Mouse (Mus musculus) right cerebral cortex, postnatal 25 days (tissue): ENCODE measurements around the gene Zbtb14.
A peak's percentile ranks its signal among the peaks of the same experiment; 100 is the strongest.

ENCODE experiments used
- DNase-seq: peaks from one replicate; pipeline ENCODE4 v3.0.0; 2022

Zbtb14 gene

GRCm38 (mm10) chr17:69382511-69383100, at the start of gene Zbtb14:
Gene Zbtb14, plus strand, starts transcription at chr17:69383050.
- peak; percentile 91 for DNase-seq

DNA sequence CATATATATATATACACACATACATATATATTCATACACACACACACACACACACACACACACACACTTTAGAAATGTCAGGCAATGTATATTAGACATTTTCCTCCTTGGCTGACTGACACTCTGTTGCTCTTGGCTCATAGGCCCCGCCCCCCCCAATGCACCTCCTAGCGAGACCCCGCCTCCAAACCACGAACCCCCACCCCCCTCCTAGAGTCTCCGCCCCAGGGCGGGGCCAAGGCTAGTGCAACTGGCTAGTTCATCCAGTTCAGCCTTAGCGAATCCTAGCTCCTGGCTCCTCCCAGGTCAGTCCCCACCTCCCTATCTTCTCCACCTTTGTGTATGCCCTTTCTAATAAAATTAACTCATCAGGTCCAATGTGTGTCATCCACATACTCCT, 36.8 kb upstream of the Zbtb14 start:
- no peak for DNase-seq

- DNase-seq = peak; percentile 17
Observed at GRCm38 (mm10) chr17:69349014-69349531, 33.8 kb upstream of the Zbtb14 start.

GRCm38 (mm10) chr17:69365049-69365448, 17.8 kb upstream of the Zbtb14 start:
- DNase-seq = no peak

- DNase-seq = no peak
Observed at GRCm38 (mm10) chr17:69380838-69381237, 2.0 kb upstream of the Zbtb14 start.

DNA sequence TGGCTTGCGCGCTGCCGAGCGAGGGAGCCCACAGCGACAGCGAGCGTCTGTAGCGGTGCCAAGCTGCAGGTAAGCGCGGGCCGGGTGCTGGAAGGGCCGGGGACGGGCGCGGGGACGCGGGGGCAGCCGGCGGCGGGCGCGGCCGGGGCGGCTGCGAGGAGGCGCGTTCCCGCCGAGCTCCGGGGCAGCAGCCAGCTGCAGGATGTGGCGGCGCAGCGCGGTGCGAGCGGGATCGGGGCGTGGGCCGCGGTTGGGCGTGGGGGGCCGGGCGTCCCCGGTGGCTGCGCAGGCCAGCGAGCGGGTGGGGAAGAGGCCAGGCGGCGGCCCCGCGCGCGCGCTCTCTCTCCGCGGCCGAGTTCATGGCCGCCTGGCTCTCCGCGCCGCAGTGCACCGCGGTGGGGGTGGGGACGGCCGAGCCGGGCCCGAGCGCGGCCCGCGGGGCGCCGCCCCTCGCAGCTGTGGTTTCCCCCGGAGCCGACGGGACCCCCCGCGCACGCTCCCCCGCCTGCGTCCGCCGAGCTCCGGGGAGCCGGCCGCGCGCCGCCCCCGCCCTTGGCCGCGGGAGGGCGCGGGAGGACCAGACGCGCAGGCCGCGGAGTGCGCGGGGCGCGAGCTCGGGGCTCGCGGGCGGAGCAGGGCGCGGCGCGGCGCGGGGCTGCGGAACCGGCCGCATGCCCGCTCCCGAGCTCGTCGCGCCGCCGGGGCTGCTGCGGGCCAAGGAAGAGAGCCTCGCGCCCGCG, 521 bp downstream of the Zbtb14 start:
- DNase-seq = peak; percentile 79

DNA sequence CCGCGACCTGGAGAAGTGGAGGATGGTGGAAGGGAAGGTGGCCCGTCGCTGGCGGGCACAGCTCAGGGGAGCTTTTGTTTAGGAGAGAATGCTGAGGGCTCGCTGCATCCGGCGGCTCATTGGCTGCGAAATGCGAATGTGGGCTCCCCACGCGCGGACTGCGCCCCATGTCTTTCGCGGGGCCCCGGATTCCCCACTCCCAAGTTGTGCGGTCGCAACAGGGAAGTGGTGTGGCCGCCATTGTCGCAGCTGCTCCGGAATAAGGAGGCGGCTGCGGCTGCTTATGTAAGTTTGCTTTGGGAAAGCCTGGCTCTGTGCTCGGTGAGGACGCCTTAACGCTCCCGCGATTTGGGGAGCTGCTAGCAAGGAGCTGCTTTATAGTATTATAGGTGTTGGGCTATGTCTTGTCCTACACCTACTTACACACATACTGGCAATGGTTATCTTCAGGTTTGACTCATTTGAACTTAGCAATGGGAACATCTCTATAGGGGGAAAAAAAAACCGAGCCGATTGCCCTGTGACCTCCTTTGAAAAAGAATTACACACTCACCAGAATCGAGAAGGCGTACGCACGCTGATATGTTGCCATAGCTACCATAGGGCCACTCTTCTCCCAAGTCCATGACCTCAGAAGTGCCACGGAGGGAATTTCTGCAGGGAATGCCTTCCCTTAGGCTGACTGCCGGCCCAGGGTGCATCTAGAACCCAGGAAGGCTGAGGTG, 1.3 kb downstream of the Zbtb14 start:
- peak; percentile 79 for DNase-seq

GRCm38 (mm10) chr17:69396147-69397033, 13.5 kb downstream of the Zbtb14 start:
- DNase-seq = no peak

DNA sequence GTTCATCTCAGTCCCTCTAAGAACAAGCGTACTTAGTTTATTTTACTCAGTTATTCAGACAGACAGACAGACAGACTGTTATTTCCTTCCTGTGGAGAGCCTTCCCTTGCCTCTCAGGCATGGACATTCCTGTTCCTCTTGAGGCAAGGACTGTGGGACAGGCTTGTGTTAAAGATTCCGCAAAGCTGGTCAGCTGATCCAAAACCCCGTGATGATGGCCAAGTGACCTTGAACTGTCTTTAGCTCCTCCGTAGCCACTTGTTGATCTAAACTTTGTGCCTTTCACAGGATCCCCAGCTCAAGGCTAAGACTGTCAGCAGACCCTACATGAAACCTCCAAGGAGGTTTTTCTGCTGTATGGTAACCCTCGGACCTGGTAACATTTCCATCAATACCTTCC, 14.3 kb downstream of the Zbtb14 start:
- no peak for DNase-seq

DNA sequence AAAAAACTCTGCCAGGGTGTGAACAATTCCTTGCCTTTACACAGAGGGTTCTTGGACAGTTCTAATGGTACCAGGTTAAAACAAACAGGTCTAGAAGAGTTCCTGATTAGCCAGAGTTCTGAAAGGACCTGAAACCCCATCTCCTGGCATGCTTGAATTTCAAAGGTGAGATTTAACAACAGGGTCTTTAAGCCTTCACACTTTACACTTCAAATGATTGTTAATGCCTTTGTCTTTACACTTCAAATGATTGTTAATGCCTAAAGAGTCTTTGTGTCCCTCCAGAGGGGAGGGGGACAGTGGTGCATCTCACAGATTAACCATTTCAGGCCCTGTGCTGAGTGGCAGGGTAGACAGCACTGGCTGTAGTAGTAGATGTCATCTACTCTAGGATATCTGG, 15.2 kb downstream of the Zbtb14 start:
- DNase-seq = no peak

DNA sequence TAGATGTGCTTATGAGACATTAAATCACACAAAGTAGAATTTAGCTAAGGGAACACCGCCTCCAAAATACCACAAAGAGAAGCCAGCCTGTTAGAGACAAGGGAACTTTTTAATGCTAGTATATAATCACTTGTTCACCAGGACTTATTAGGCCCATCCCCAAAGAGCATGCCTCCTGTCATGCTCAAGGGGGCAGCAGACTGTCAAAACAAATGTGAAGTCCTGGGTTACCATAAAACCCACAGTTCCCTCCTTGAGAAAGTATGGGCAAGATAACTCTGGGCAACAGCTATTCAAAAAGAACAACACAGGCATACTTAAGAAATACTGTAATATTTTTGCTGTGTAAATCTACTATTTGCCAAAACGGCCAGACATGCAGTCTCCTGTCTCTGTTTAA, 18.3 kb downstream of the Zbtb14 start:
- no peak for DNase-seq

- no peak for DNase-seq
Observed at GRCm38 (mm10) chr17:69416163-69416562, 33.3 kb downstream of the Zbtb14 start.

DNA sequence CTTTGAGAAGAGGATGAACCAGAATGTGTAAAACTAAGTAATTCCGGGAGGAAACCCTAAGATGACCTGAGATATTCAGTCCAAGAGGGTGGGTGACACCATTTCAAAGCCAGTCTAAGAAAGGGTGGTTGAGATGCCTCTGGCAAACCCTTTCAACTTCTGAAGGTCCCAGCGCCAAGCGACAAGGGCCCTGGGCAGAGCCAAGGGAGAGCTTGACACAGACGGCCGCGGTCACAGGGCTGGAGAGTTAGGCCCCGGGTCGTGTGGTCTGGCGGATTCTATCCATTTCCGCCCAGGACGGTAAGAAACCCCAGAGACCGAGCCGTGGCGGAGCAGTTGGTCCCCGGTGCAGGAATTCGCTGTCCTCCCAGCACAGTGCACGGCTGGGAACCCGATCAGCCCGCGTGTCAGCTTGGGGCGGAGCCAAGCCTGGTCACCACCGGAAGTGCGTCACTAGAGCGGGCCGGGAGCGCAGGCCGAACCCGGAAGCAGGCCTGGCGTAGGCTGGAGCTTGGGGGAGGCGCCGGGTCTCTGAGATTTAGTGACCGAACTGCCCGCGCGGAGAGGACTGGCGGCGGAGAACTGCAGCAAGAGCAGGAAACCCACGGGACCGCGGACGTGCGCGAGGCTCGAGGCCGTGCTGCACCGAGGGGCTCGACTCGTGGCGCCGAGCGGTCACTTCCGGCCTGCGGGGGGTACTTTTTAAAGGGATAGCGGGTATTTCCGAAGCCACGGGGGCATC, 34.2 kb downstream of the Zbtb14 start:
- peak; percentile 95 for DNase-seq

GRCm38 (mm10) chr17:69417724-69418373, 35.0 kb downstream of the Zbtb14 start:
- no peak for DNase-seq

GRCm38 (mm10) chr17:69421592-69421991, 38.7 kb downstream of the Zbtb14 start:
- DNase-seq = no peak

DNA sequence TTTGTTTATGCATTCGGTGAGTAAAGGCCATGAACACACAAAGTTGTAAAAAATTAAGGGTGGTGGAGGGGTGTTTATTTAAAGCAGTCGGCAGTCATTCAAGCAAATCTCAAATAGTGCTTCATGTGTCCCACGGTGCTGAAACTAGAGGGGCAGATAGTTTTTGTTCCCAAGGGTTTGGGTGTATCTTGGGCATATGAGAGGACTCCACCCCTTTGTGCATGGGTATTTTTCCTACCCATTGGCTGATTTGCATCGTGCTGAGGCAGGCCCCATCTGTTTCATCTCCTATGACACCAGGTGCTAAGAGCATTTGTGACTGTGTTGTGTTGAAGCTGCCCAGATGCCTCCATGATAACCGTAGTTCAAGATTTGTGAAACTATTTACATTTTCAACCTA, 55.0 kb downstream of the Zbtb14 start:
- no peak for DNase-seq

- no peak for DNase-seq
Observed at GRCm38 (mm10) chr17:69438486-69438885, 55.6 kb downstream of the Zbtb14 start.

GRCm38 (mm10) chr17:69438990-69439491, 56.2 kb downstream of the Zbtb14 start, which contains the start of gene Akain1:
Gene Akain1, plus strand, starts transcription at chr17:69439326.
- peak; percentile 56 for DNase-seq

- DNase-seq = peak; percentile 36
Observed at GRCm38 (mm10) chr17:69439571-69440480, 57.0 kb downstream of the Zbtb14 start.
